Mouse (Mus musculus) myocyte (in vitro differentiated cells): ENCODE results near the gene Gchfr.

ENCODE experiments used
- E2F4 ChIP-seq: IDR thresholded peaks from one replicate; pipeline ENCODE4 v1.6.1; 2011; ENCODE audit warnings: mild to moderate bottlenecking, control low read depth, moderate library complexity; ENCODE audit not compliant: insufficient read depth
- POLR2A ChIP-seq: IDR thresholded peaks from one replicate; pipeline ENCODE4 v1.6.1; 2011; ENCODE audit warnings: low read depth, mild to moderate bottlenecking, control low read depth, moderate library complexity; ENCODE audit not compliant: insufficient read length
- REST ChIP-seq: IDR thresholded peaks from one replicate; pipeline ENCODE4 v1.6.1; 2011; ENCODE audit warnings: mild to moderate bottlenecking, control low read depth, moderate library complexity; ENCODE audit not compliant: insufficient read depth, insufficient read length
- SRF ChIP-seq: IDR thresholded peaks from one replicate; pipeline ENCODE4 v1.6.1; 2011; ENCODE audit warnings: low read depth; ENCODE audit not compliant: control insufficient read depth, insufficient read length
- TCF12 ChIP-seq: IDR thresholded peaks from one replicate; pipeline ENCODE4 v1.6.1; 2011; ENCODE audit warnings: mild to moderate bottlenecking, control low read depth; ENCODE audit not compliant: poor library complexity, insufficient read depth, severe bottlenecking
- USF1 ChIP-seq: IDR thresholded peaks from one replicate; pipeline ENCODE4 v1.6.1; 2011; ENCODE audit warnings: low read depth, mild to moderate bottlenecking, control low read depth, moderate library complexity

DNA sequence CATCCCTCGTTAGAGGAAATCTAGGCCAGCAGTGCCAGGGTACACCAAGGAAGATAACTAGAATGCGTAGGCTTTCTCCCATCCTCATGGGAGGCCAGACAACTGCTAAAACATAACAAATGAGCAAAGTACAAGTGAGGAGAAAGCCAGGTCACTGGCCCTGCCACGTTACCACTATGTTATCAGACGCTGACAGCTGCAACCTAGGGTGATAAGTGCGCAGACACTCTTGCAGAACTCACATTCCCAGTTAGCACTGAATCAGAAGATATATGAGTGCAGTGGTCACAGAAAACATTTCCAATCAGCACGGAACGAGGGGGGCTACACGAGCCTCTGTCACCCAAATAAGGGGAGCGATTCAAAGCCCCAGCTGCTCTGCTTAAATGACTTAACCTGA is 12.2 kb upstream of the Gchfr start:
- TF ChIP-seq REST = no peak
- TF ChIP-seq SRF = no peak
- TF ChIP-seq POLR2A = no peak
- TF ChIP-seq TCF12 = no peak
- no peak for TF ChIP-seq USF1
- no peak for TF ChIP-seq E2F4
